Mouse (Mus musculus) CH12.LX (cell line): Measurements from ENCODE around the gene Tnfaip6.

Source experiments
- CTCF ChIP-seq, 2 experiments: IDR thresholded peaks in 1 of 2; conservative IDR thresholded peaks in 1 of 2; 2 replicates each; pipeline ENCODE4 v1.5.1; 2011 to 2012; ENCODE audit warnings: low read depth in 2 of 2, low read length in 2 of 2, improper control_type of control experiment in 1 of 2, inconsistent platforms in 1 of 2, mild to moderate bottlenecking in 1 of 2, moderate library complexity in 1 of 2
- EP300 ChIP-seq: IDR thresholded peaks from 2 replicates; pipeline ENCODE4 v1.6.1; 2011; ENCODE audit warnings: low read length, improper control_type of control experiment
- HCFC1 ChIP-seq: IDR thresholded peaks from 2 replicates; pipeline ENCODE4 v1.6.1; 2012; ENCODE audit warnings: low read depth, mild to moderate bottlenecking, inconsistent platforms, low read length, improper control_type of control experiment
- MYC ChIP-seq: IDR thresholded peaks from 2 replicates; pipeline ENCODE4 v1.6.1; 2011; ENCODE audit warnings: low read depth, mild to moderate bottlenecking, improper control_type of control experiment, low read length
- NRF1 ChIP-seq: IDR thresholded peaks from 2 replicates; pipeline ENCODE4 v1.6.1; 2014; ENCODE audit warnings: low read depth, mild to moderate bottlenecking, inconsistent platforms, low read length, improper control_type of control experiment, moderate library complexity
- POLR2A ChIP-seq: IDR thresholded peaks from 2 replicates; pipeline ENCODE4 v1.6.1; 2011; ENCODE audit warnings: low read depth, mild to moderate bottlenecking, improper control_type of control experiment, low read length
- RCOR1 ChIP-seq: conservative IDR thresholded peaks from 2 replicates; pipeline ENCODE4 v1.6.1; 2012; ENCODE audit warnings: low read depth, mild to moderate bottlenecking, inconsistent platforms, low read length, improper control_type of control experiment
- ZMIZ1 ChIP-seq: IDR thresholded peaks from 2 replicates; pipeline ENCODE4 v1.6.1; 2012; ENCODE audit warnings: low read depth, mild to moderate bottlenecking, inconsistent platforms, low read length, improper control_type of control experiment
- ZNF384 ChIP-seq: IDR thresholded peaks from 2 replicates; pipeline ENCODE4 v1.6.1; 2012; ENCODE audit warnings: low read depth, low read length, improper control_type of control experiment, inconsistent platforms

- no peak for TF ChIP-seq EP300
- TF ChIP-seq CTCF (conservative IDR thresholded peaks at IDR 0.05 in 1 of 2, IDR thresholded peaks at IDR 0.05 in 1 of 2; ENCODE audit: low read depth in 2 of 2, low read length in 2 of 2): no peak
- TF ChIP-seq POLR2A: no peak
- no peak for TF ChIP-seq MYC
- TF ChIP-seq ZMIZ1: no peak; the same call in 1 of the 2 replicates
- TF ChIP-seq NRF1: no peak
- no peak for TF ChIP-seq HCFC1
- no peak for TF ChIP-seq RCOR1
- TF ChIP-seq ZNF384: peak; percentile 63
Measured at GRCm38 (mm10) chr2:52073141-52073904, 35.5 kb downstream of the Tnfaip6 start.
